Mouse (Mus musculus): ENCODE measurements around the gene Shisa7. TPM values are rescaled to one million over a fixed set of nuclear protein-coding genes. Genes with fewer than 3 reads are reported as not detected.
"Not testable (repeated sequence)": the region's sequence is repeated elsewhere in the genome, so short reads cannot be mapped to it uniquely, and the experiment has no call there.

The Shisa7 gene
- polyA plus RNA-seq (2014; fragmentation: Nextera tagmentation; extraction: Ambion mirVana): 0.68 and 0.76 TPM in 2 replicates

- Histone ChIP-seq H3K9me3 (ENCODE audit: control insufficient read depth, low read length) (no peaks in the 10 kb centered on the region), H3K4me3 (ENCODE audit: low read depth, low read length) (peak within 1 kb of the TSS; percentile 46), H3K27ac (replicated peaks; ENCODE audit: low read depth, low read length) (no peak within 1 kb of the TSS), H3K4me2 (ENCODE audit: low read depth, low read length) (peak within 1 kb of the TSS; percentile 92), H3K36me3 (ENCODE audit: control insufficient read depth, insufficient read depth, low read length) (no peaks in the 10 kb centered on the region), H3K9ac (ENCODE audit: low read depth, low read length) (peak within 1 kb of the TSS; percentile 54), H3K27me3 (replicated peaks; ENCODE audit: control insufficient read depth, insufficient read depth, low read length) (peaks cover 55% of the 10 kb centered on the region), H3K4me1 (ENCODE audit: control insufficient read depth, insufficient read depth, low read length) (peaks cover 26% of the 10 kb centered on the region)
- ATAC-seq (ENCODE audit: low read depth) (peak; percentile 16; the same call in 1 of the 2 replicates), DNase-seq (ENCODE audit: low spot score) (no peak)
- under 1% methylated on average over 30 of the region's 41 CpGs for WGBS
Observed at GRCm38 (mm10) chr7:4844245-4844916, at the start of gene Shisa7. Shisa7 (minus strand) TSS chr7:4844696.

- H3K36me3 ChIP-seq (ENCODE audit: control insufficient read depth, insufficient read depth, low read length): no peaks in the 10 kb centered on the region
- H3K4me3 ChIP-seq (ENCODE audit: low read depth, low read length): no peak overlapping the region
- no peak overlapping the region for H3K9ac ChIP-seq (ENCODE audit: low read depth, low read length)
- no peaks in the 10 kb centered on the region for H3K27me3 ChIP-seq (replicated peaks; ENCODE audit: control insufficient read depth, insufficient read depth, low read length)
- H3K4me1 ChIP-seq (ENCODE audit: control insufficient read depth, insufficient read depth, low read length): no peaks in the 10 kb centered on the region
- H3K4me2 ChIP-seq (ENCODE audit: low read depth, low read length): no peak overlapping the region
- H3K9me3 ChIP-seq (ENCODE audit: control insufficient read depth, low read length): peaks cover 13% of the 10 kb centered on the region; the same call in 1 of the 2 replicates
- WGBS: 46% methylated on average over 4 of the region's 4 CpGs
- DNase-seq (ENCODE audit: low spot score): no peak
- no peak for ATAC-seq (ENCODE audit: low read depth)
- H3K27ac ChIP-seq (replicated peaks; ENCODE audit: low read depth, low read length): no peak overlapping the region
Observed at GRCm38 (mm10) chr7:4886680-4887079, 42.2 kb upstream of the Shisa7 start.

DNA sequence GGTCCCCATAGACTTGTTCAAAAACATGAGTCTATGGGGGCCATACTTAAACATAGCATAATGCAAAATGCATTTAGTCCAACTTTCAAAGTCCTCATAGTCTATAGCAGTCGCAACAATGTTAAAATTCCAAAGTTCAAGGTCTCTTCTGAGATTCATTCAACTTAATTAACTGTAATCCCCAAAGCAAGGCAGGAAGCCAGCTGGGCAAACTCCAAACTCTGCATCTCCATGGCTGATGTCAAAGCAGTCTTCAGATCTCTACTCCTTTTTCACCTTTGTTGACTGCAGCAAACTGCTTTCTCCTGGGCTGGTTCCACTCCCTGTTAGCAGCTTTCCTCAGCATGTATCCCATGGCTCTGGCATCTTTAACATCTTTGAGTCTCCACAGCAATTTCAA lies 34.5 kb upstream of the Shisa7 start:
- not testable (repeated sequence) for H3K9ac ChIP-seq (ENCODE audit: low read depth, low read length); ATAC-seq (ENCODE audit: low read depth); H3K4me3 ChIP-seq (ENCODE audit: low read depth, low read length); DNase-seq (ENCODE audit: low spot score); H3K27me3 ChIP-seq (replicated peaks; ENCODE audit: control insufficient read depth, insufficient read depth, low read length); H3K36me3 ChIP-seq (ENCODE audit: control insufficient read depth, insufficient read depth, low read length); H3K27ac ChIP-seq (replicated peaks; ENCODE audit: low read depth, low read length); H3K9me3 ChIP-seq (ENCODE audit: control insufficient read depth, low read length); H3K4me2 ChIP-seq (ENCODE audit: low read depth, low read length)
- peaks cover 11% of the 10 kb centered on the region for H3K4me1 ChIP-seq (ENCODE audit: control insufficient read depth, insufficient read depth, low read length)
- 73% methylated on average over 1 of the region's 1 CpGs for WGBS

DNA sequence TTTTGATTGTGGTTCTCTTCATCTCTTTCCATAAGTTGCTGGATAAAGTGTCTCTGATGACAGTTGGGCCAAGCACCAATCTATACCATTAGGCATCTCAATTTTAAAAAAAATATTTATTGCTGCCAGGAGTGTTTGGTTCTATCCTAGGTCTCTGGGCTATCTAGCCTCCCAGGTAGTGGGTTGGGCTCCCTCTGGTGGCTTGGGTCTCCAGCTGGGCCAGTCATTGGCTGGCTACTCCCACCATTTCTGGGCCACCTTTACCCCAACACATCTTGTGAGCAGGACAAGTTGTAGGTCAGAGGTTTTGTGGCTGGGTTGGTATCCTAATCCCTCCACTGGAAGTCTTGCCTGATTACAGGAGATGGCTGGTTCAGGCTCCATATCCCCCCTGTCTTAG lies 33.7 kb upstream of the Shisa7 start:
- no peak for ATAC-seq (ENCODE audit: low read depth)
- Histone ChIP-seq H3K36me3 (ENCODE audit: control insufficient read depth, insufficient read depth, low read length) (no peaks in the 10 kb centered on the region), H3K4me1 (ENCODE audit: control insufficient read depth, insufficient read depth, low read length) (peaks cover 11% of the 10 kb centered on the region), H3K9ac (ENCODE audit: low read depth, low read length) (no peak overlapping the region), H3K4me3 (ENCODE audit: low read depth, low read length) (no peak overlapping the region), H3K27ac (replicated peaks; ENCODE audit: low read depth, low read length) (no peak overlapping the region), H3K9me3 (ENCODE audit: control insufficient read depth, low read length) (0 out of 2 replicates have a peak, but pooled peaks cover 3% of the 10 kb centered on the region), H3K4me2 (ENCODE audit: low read depth, low read length) (peak overlapping the region; percentile 93; the same call in 1 of the 2 replicates), H3K27me3 (replicated peaks; ENCODE audit: control insufficient read depth, insufficient read depth, low read length) (no peaks in the 10 kb centered on the region)
- no peak for DNase-seq (ENCODE audit: low spot score)

GRCm38 (mm10) chr7:4877226-4877625 lies 32.7 kb upstream of the Shisa7 start:
- Histone ChIP-seq H3K4me3 (ENCODE audit: low read depth, low read length) (peak overlapping the region; percentile 63), H3K27me3 (replicated peaks; ENCODE audit: control insufficient read depth, insufficient read depth, low read length) (no peaks in the 10 kb centered on the region), H3K4me2 (ENCODE audit: low read depth, low read length) (peak overlapping the region; percentile 93), H3K9me3 (ENCODE audit: control insufficient read depth, low read length) (0 out of 2 replicates have a peak, but pooled peaks cover 3% of the 10 kb centered on the region), H3K4me1 (ENCODE audit: control insufficient read depth, insufficient read depth, low read length) (peaks cover 11% of the 10 kb centered on the region), H3K9ac (ENCODE audit: low read depth, low read length) (peak overlapping the region; percentile 69), H3K36me3 (ENCODE audit: control insufficient read depth, insufficient read depth, low read length) (no peaks in the 10 kb centered on the region), H3K27ac (replicated peaks; ENCODE audit: low read depth, low read length) (no peak overlapping the region; the same call in 1 of the 2 replicates)
- no peak for DNase-seq (ENCODE audit: low spot score)
- WGBS: 11% methylated on average over 11 of the region's 11 CpGs
- no peak; the same call in 1 of the 2 replicates for ATAC-seq (ENCODE audit: low read depth)

DNA sequence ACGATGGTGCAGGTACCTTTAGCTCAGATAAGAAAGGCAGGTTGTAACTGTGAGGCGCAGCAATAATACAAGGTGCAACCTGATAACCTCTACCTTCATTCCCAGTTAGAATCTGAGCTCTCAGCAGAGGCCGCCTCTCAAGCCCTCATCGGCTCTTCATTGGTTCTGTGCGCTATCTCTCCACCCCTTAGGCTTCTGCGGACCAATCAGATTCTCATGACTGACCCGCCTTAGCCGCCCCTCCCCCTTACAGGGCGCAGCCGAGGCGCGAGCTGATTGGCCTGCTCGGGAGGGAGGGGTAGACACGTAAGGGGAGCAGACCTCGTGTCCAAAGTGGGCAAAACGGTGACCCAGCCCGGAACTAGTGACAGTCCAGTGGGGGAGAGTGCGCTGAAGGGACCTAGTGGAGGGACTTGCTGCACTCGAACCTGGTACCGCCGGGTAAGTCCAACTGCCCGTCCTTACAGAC lies 32.3 kb upstream of the Shisa7 start, which contains the start of gene Isoc2a:
Isoc2a (plus strand) TSS at position 401 of the 469 bp plus-strand sequence.
- Histone ChIP-seq H3K36me3 (ENCODE audit: control insufficient read depth, insufficient read depth, low read length) (no peaks in the 10 kb centered on the region), H3K27me3 (replicated peaks; ENCODE audit: control insufficient read depth, insufficient read depth, low read length) (no peaks in the 10 kb centered on the region), H3K9me3 (ENCODE audit: control insufficient read depth, low read length) (no peaks in the 10 kb centered on the region), H3K27ac (replicated peaks; ENCODE audit: low read depth, low read length) (no peak within 1 kb of the TSS; the same call in 1 of the 2 replicates), H3K4me2 (ENCODE audit: low read depth, low read length) (peak within 1 kb of the TSS; percentile 93), H3K4me1 (ENCODE audit: control insufficient read depth, insufficient read depth, low read length) (peaks cover 11% of the 10 kb centered on the region), H3K9ac (ENCODE audit: low read depth, low read length) (peak within 1 kb of the TSS; percentile 69), H3K4me3 (ENCODE audit: low read depth, low read length) (peak within 1 kb of the TSS; percentile 63)
- peak; percentile 97 for DNase-seq (ENCODE audit: low spot score)
- ATAC-seq (ENCODE audit: low read depth): peak; percentile 100
- under 1% methylated on average over 22 of the region's 22 CpGs for WGBS

DNA sequence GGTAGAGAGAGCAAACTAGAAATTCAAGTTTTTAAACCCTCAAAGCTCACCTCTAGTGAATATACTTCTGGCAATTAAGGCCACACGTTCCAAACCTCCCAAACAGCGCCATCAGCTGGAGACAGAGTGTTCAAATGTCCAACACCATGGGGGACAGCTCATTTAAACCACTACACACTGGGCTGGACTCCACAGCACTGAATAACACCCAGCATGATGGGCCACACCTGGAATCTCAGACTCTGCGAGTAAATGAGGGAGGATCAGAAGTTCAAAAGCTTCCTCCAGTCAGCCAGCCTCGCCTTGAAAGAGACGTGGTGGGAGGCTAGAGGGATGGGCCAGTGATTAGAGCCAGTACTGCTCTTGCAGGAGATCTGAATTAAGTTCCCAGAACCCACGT lies 25.6 kb upstream of the Shisa7 start, which contains the start of gene Isoc2b:
Isoc2b (minus strand) TSS at position 126 of the 400 bp plus-strand sequence.
- WGBS: 48% methylated on average over 6 of the region's 6 CpGs
- Histone ChIP-seq H3K9ac (ENCODE audit: low read depth, low read length) (no peak within 1 kb of the TSS), H3K4me3 (ENCODE audit: low read depth, low read length) (no peak within 1 kb of the TSS), H3K4me1 (ENCODE audit: control insufficient read depth, insufficient read depth, low read length) (peaks cover 5% of the 10 kb centered on the region; the same call in 1 of the 2 replicates), H3K27ac (replicated peaks; ENCODE audit: low read depth, low read length) (no peak within 1 kb of the TSS), H3K27me3 (replicated peaks; ENCODE audit: control insufficient read depth, insufficient read depth, low read length) (no peaks in the 10 kb centered on the region), H3K9me3 (ENCODE audit: control insufficient read depth, low read length) (no peaks in the 10 kb centered on the region), H3K4me2 (ENCODE audit: low read depth, low read length) (no peak within 1 kb of the TSS), H3K36me3 (ENCODE audit: control insufficient read depth, insufficient read depth, low read length) (no peaks in the 10 kb centered on the region)
- DNase-seq (ENCODE audit: low spot score): peak; percentile 16
- ATAC-seq (ENCODE audit: low read depth): no peak

DNA sequence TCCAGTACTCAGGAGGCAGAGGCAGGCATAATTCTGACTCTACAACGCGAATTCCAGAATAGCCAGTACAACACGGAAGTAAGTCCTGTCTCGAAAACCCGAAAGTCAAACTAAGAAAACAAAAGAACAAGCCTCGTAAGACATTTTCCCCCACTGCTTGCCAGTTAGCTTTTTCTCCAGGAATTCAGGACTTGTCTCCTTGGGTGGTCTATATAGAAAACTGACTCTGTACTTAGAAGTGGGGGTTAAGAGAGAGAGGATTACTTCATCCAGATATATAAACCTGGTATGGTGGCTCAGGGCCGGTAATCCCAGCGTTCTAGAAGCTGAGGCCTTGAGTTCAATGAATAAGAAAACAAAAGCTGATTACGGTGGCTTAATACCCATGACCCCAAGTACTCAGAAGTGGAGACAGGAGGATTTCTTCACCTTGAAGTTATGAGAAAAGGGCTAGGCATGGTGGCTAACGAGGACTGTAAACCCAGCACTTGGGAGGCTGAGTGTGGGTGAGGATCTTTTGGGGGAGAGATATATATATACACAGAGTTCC lies 22.2 kb upstream of the Shisa7 start:
- no peaks in the 10 kb centered on the region for H3K36me3 ChIP-seq (ENCODE audit: control insufficient read depth, insufficient read depth, low read length)
- H3K27me3 ChIP-seq (replicated peaks; ENCODE audit: control insufficient read depth, insufficient read depth, low read length): no peaks in the 10 kb centered on the region
- H3K4me1 ChIP-seq (ENCODE audit: control insufficient read depth, insufficient read depth, low read length): peaks cover 12% of the 10 kb centered on the region
- ATAC-seq (ENCODE audit: low read depth) (no peak), DNase-seq (ENCODE audit: low spot score) (peak; percentile 32)
- H3K9ac ChIP-seq (ENCODE audit: low read depth, low read length): peak overlapping the region; percentile 69
- peak overlapping the region; percentile 79 for H3K27ac ChIP-seq (replicated peaks; ENCODE audit: low read depth, low read length)
- H3K4me3 ChIP-seq (ENCODE audit: low read depth, low read length): peak overlapping the region; percentile 56
- WGBS: 33% methylated on average over 10 of the region's 10 CpGs
- no peaks in the 10 kb centered on the region for H3K9me3 ChIP-seq (ENCODE audit: control insufficient read depth, low read length)
- peak overlapping the region; percentile 73 for H3K4me2 ChIP-seq (ENCODE audit: low read depth, low read length)

Data from embryonic facial prominence, embryonic 14.5 days (tissue).